ENCODE assay signal across 20 mouse cellular contexts in the genomic region with DNA sequence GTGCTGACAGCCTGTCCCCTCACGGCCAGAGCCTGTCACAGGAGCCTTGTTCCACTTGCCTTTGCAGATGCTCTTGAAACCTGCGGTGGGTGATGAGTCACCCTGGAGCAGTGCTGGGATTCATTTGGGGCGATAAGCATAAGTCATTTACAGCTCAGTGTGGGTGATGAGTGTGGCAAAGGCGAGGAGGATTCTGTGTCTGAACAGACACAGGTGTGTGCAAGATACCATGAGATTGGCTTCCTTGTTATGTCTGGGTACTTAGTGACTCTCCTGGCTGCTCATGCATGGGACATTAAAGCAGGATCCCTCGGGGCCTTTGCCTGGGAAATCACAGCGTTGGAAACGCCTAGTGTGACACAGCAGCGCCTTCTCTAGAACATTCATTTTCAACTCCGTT.
DNase-seq lines count a peak whose midpoint lies in the region; ATAC-seq lines count a peak whose summit lies in the region.
"Had no signal": no experiment of that assay in that cellular context is flagged by ENCODE, and none has a peak within 500 bp of the region (broad histone marks: within the 10 kb centered on the region; RNA-seq: fewer than 3 reads in every experiment).

No protein-coding gene starts in this region.

- peak; percentile 46; the same call in 1 of the 2 replicates for ATAC-seq in hindbrain, embryonic 11.5 days (ENCODE audit: low FRiP score)
- ATAC-seq in neural tube, embryonic 11.5 days (ENCODE audit: insufficient read depth, low FRiP score, low TSS enrichment) = no peak; the same call in 1 of the 2 replicates
- ATAC-seq in neural tube, embryonic 13.5 days (ENCODE audit: low read depth) = peak; percentile 51
- ATAC-seq: forebrain, embryonic 14.5 days; inflammation-experienced regulatory T-cells, adult 6 months had no signal

- no peaks in the 10 kb centered on the region for H3K27me3 ChIP-seq in hindbrain, embryonic 11.5 days (ENCODE audit: control insufficient read depth, insufficient read depth, low read length)
- H3K27me3 ChIP-seq in hindbrain, embryonic 10.5 days (ENCODE audit: insufficient read depth, poor library complexity, severe bottlenecking) = no peaks in the 10 kb centered on the region
- no peaks in the 10 kb centered on the region for H3K27me3 ChIP-seq in neural tube, embryonic 11.5 days (ENCODE audit: control insufficient read depth, insufficient read depth, low read length)
- no peaks in the 10 kb centered on the region for H3K27me3 ChIP-seq in neural tube, embryonic 13.5 days

- no peaks in the 10 kb centered on the region for H3K36me3 ChIP-seq in hindbrain, embryonic 11.5 days (ENCODE audit: control insufficient read depth, insufficient read depth, low read length)
- H3K36me3 ChIP-seq in hindbrain, embryonic 10.5 days = peaks cover 10% of the 10 kb centered on the region; the same call in 1 of the 2 replicates
- no peaks in the 10 kb centered on the region for H3K36me3 ChIP-seq in neural tube, embryonic 11.5 days (ENCODE audit: control insufficient read depth, insufficient read depth, low read length)
- H3K36me3 ChIP-seq in neural tube, embryonic 13.5 days = peaks cover 8% of the 10 kb centered on the region; the same call in 1 of the 2 replicates
- H3K36me3 ChIP-seq: G1E had no signal

- no peaks in the 10 kb centered on the region for H3K9me3 ChIP-seq in hindbrain, embryonic 11.5 days (ENCODE audit: control insufficient read depth, low read length)
- H3K9me3 ChIP-seq in hindbrain, embryonic 10.5 days = no peaks in the 10 kb centered on the region
- H3K9me3 ChIP-seq in neural tube, embryonic 11.5 days (ENCODE audit: control insufficient read depth, low read length) = no peaks in the 10 kb centered on the region
- no peaks in the 10 kb centered on the region for H3K9me3 ChIP-seq in neural tube, embryonic 13.5 days
- H3K9me3 ChIP-seq: midbrain, embryonic 10.5 days had no signal

- no peak overlapping the region for H3K9ac ChIP-seq in hindbrain, embryonic 11.5 days (ENCODE audit: low read depth, low read length)
- H3K9ac ChIP-seq in neural tube, embryonic 11.5 days (ENCODE audit: low read length) = no peak overlapping the region
- H3K9ac ChIP-seq in neural tube, embryonic 13.5 days = no peak overlapping the region
- H3K9ac ChIP-seq: lung, embryonic 14.5 days had no signal

- H3K4me3 ChIP-seq in hindbrain, embryonic 11.5 days (ENCODE audit: low read depth, low read length) = no peak overlapping the region
- no peak overlapping the region for H3K4me3 ChIP-seq in hindbrain, embryonic 10.5 days
- H3K4me3 ChIP-seq in neural tube, embryonic 11.5 days (ENCODE audit: low read depth, low read length) = no peak overlapping the region
- no peak overlapping the region for H3K4me3 ChIP-seq in neural tube, embryonic 13.5 days
- H3K4me3 ChIP-seq: gastrocnemius, adult 2 months; midbrain, embryonic 10.5 days had no signal

- WGBS in hindbrain, embryonic 11.5 days = 74% methylated on average over 9 of the region's 9 CpGs
- 80% methylated on average over 9 of the region's 9 CpGs for WGBS in hindbrain, embryonic 10.5 days
- WGBS in neural tube, embryonic 11.5 days = 78% methylated on average over 9 of the region's 9 CpGs
- WGBS in neural tube, embryonic 13.5 days = 49% methylated on average over 9 of the region's 9 CpGs

- peak; percentile 27 for DNase-seq in hindbrain, embryonic 11.5 days (ENCODE audit: low spot score)
- DNase-seq in hindbrain, embryonic 10.5 days (ENCODE audit: low spot score) = no peak
- DNase-seq in neural tube, embryonic 11.5 days (ENCODE audit: low spot score) = peak; percentile 37
- DNase-seq in neural tube, embryonic 10.5 days (ENCODE audit: extremely low spot score, low spot score) = no peak
- peak; percentile 79 for DNase-seq in brain, adult 2 months (ENCODE audit: low read depth, low spot score)
- DNase-seq in cerebellum, postnatal 14 days = no peak
- DNase-seq in urinary bladder, adult 2 months (ENCODE audit: low spot score) = no peak
- DNase-seq: cerebellum, adult 11 months; cerebellum, postnatal 25 days; gastrocnemius, adult 2 months; heart, adult 11 months; heart, postnatal 14 days; lung, embryonic 14.5 days; thymus, postnatal 36 days had no signal

- H3K27ac ChIP-seq in hindbrain, embryonic 11.5 days (ENCODE audit: low read depth, low read length) = no peak overlapping the region
- no peak overlapping the region for H3K27ac ChIP-seq in hindbrain, embryonic 10.5 days
- H3K27ac ChIP-seq in neural tube, embryonic 11.5 days (ENCODE audit: low read depth, low read length) = no peak overlapping the region
- peak overlapping the region; percentile 46 for H3K27ac ChIP-seq in neural tube, embryonic 13.5 days (replicated peaks)
- H3K27ac ChIP-seq: gastrocnemius, adult 2 months; kidney, postnatal 0 days; midbrain, embryonic 10.5 days had no signal

- H3K4me1 ChIP-seq in hindbrain, embryonic 11.5 days (replicated peaks; ENCODE audit: control insufficient read depth, insufficient read depth, low read length) = peaks cover 2% of the 10 kb centered on the region; the same call in 1 of the 2 replicates
- peaks cover 21% of the 10 kb centered on the region for H3K4me1 ChIP-seq in hindbrain, embryonic 10.5 days (replicated peaks)
- peaks cover 7% of the 10 kb centered on the region for H3K4me1 ChIP-seq in neural tube, embryonic 11.5 days (ENCODE audit: control insufficient read depth, insufficient read depth, low read length)
- H3K4me1 ChIP-seq in neural tube, embryonic 13.5 days (replicated peaks) = peaks cover 31% of the 10 kb centered on the region

- H3K4me2 ChIP-seq in hindbrain, embryonic 11.5 days (replicated peaks; ENCODE audit: low read depth, low read length) = no peak overlapping the region
- H3K4me2 ChIP-seq in neural tube, embryonic 11.5 days (ENCODE audit: low read depth) = no peak overlapping the region
- H3K4me2 ChIP-seq in neural tube, embryonic 13.5 days = no peak overlapping the region
- H3K4me2 ChIP-seq: lung, embryonic 14.5 days had no signal

Comparison
In these comparisons a context has a peak if more than half of its experiments do, and no peak if none do; other contexts are left out.
1. DNase-seq: peak in hindbrain, embryonic 11.5 days (single experiment), neural tube, embryonic 11.5 days (single experiment) and brain, adult 2 months (single experiment); none in hindbrain, embryonic 10.5 days (single experiment), neural tube, embryonic 10.5 days (single experiment), cerebellum, postnatal 14 days (0 of 2) and urinary bladder, adult 2 months (single experiment).